Mouse (Mus musculus) left cerebral cortex, postnatal 4 days (tissue): ENCODE results near the gene Tmem185b. TPM values are rescaled to one million over a fixed set of nuclear protein-coding genes. Genes with fewer than 3 reads are reported as not detected.

Experiments used
- DNase-seq: peaks from one replicate; pipeline ENCODE4 v3.0.0-alpha.2; 2022
- intact Hi-C: fragments of 180-260 bp; cut with DNase I; formaldehyde crosslinking; loops from one replicate; pipeline ENCODE4 v1.15.1; 2025
- total RNA-seq, 2 experiments: library from RNA; stranded (reverse); gene quantifications; 2 replicates each; pipeline ENCODE4 v1.2.3; 2021

Gene Tmem185b
- total RNA-seq, 2 experiments from 2014 or later = 14.1 to 15.3 TPM

- intact Hi-C loops = no loop called here
- no peak for DNase-seq
Measured at GRCm38 (mm10) chr1:119536122-119536521, 10.2 kb downstream of the Tmem185b start.

- no peak for DNase-seq
- intact Hi-C loops = no loop called here
Measured at GRCm38 (mm10) chr1:119537651-119538050, 11.7 kb downstream of the Tmem185b start.

GRCm38 (mm10) chr1:119539252-119539651, 13.3 kb downstream of the Tmem185b start:
- intact Hi-C loops = no loop called here
- DNase-seq = no peak

- DNase-seq = no peak
- intact Hi-C loops = no loop called here
Measured at GRCm38 (mm10) chr1:119540836-119541557, 15.0 kb downstream of the Tmem185b start.

- no peak for DNase-seq
- intact Hi-C loops = no loop called here
Measured at GRCm38 (mm10) chr1:119541570-119541969, 15.6 kb downstream of the Tmem185b start.

- intact Hi-C loops = no loop called here
- DNase-seq = no peak
Measured at GRCm38 (mm10) chr1:119543316-119543715, 17.4 kb downstream of the Tmem185b start.

GRCm38 (mm10) chr1:119544611-119545155, 18.7 kb downstream of the Tmem185b start:
- DNase-seq = no peak
- intact Hi-C loops = loop anchor here (5.0 kb wide), 1 partner anchor 383 kb away; no protein-coding TSS in a partner anchor

- intact Hi-C loops = loop anchor here (5.0 kb wide), 1 partner anchor 382 kb away; no protein-coding TSS in a partner anchor
Measured at GRCm38 (mm10) chr1:119545164-119545563, 19.2 kb downstream of the Tmem185b start.

GRCm38 (mm10) chr1:119545671-119546070, 19.7 kb downstream of the Tmem185b start:
- intact Hi-C loops = loop anchor here (5.0 kb wide), 1 partner anchor 382 kb away; no protein-coding TSS in a partner anchor
- no peak for DNase-seq

More at GRCm38 (mm10) chr1:119545164-119545563, 19.2 kb downstream of the Tmem185b start:
- DNase-seq = no peak

- DNase-seq = no peak
- intact Hi-C loops = loop anchor here (5.0 kb wide), 1 partner anchor 381 kb away; no protein-coding TSS in a partner anchor
Measured at GRCm38 (mm10) chr1:119546490-119546889, 20.5 kb downstream of the Tmem185b start.

- intact Hi-C loops = loop anchor here (5.0 kb wide), 1 partner anchor 379 kb away; no protein-coding TSS in a partner anchor
- peak; percentile 83 for DNase-seq
Measured at GRCm38 (mm10) chr1:119548668-119549326, 22.8 kb downstream of the Tmem185b start.

- no peak for DNase-seq
- intact Hi-C loops = loop anchor here (5.0 kb wide), 1 partner anchor 378 kb away; no protein-coding TSS in a partner anchor
Measured at GRCm38 (mm10) chr1:119549327-119549689, 23.3 kb downstream of the Tmem185b start.

GRCm38 (mm10) chr1:119550064-119550463, 24.1 kb downstream of the Tmem185b start:
- DNase-seq = no peak
- intact Hi-C loops = loop anchor here (10.0 kb wide), 1 partner anchor 125 kb away; no protein-coding TSS in a partner anchor

GRCm38 (mm10) chr1:119551651-119552050, 25.7 kb downstream of the Tmem185b start:
- DNase-seq = no peak
- intact Hi-C loops = loop anchor here (10.0 kb wide), 1 partner anchor 123 kb away; no protein-coding TSS in a partner anchor

GRCm38 (mm10) chr1:119555651-119556050, 29.7 kb downstream of the Tmem185b start:
- DNase-seq = no peak
- intact Hi-C loops = loop anchor here (10.0 kb wide), 1 partner anchor 119 kb away; no protein-coding TSS in a partner anchor

- intact Hi-C loops = loop anchor here (10.0 kb wide), 1 partner anchor 117 kb away; no protein-coding TSS in a partner anchor
Measured at GRCm38 (mm10) chr1:119557641-119558395, 31.9 kb downstream of the Tmem185b start.

GRCm38 (mm10) chr1:119565531-119565930, 39.6 kb downstream of the Tmem185b start:
- DNase-seq = no peak
- intact Hi-C loops = no loop called here

More at GRCm38 (mm10) chr1:119557641-119558395, 31.9 kb downstream of the Tmem185b start:
- DNase-seq = no peak

- DNase-seq = no peak
- intact Hi-C loops = no loop called here
Measured at GRCm38 (mm10) chr1:119570134-119570533, 44.2 kb downstream of the Tmem185b start.
